Mouse (Mus musculus): Measurements from ENCODE around the gene Clasrp. TPM values are rescaled to one million over a fixed set of nuclear protein-coding genes. Genes with fewer than 3 reads are reported as not detected.

Gene Clasrp
- polyA plus RNA-seq, 1 experiment from 2014 or later = 51.4 TPM

DNA sequence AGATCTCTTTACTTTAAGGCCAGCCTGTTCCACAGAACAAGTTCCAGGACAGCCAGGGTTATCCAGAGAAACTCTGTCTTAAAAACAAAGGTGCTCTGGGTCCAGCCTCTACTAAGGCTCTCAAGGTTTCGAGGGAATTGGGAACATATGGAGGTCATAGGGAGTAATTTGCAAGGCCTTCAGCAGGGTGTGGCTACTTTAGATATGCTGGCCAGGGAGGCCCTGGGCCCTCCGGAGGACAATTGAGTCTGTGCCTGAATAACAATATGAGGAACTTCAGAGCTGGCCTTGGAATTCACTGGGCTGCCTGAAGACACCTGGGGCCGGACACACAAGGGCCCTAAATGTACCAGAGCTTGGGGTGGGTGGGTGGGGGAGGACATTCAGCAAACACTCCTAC lies 28.7 kb downstream of the Clasrp start:
- Histone ChIP-seq H3K4me1 (peaks cover 34% of the 10 kb centered on the region), H3K9ac (no peak overlapping the region), H3K9me3 (no peaks in the 10 kb centered on the region), H3K4me2 (no peak overlapping the region), H3K27me3 (peaks cover 35% of the 10 kb centered on the region), H3K36me3 (peaks cover 8% of the 10 kb centered on the region), H3K4me3 (no peak overlapping the region), H3K27ac (no peak overlapping the region)
- WGBS = 65% methylated on average over 3 of the region's 3 CpGs
- no peak for ATAC-seq (ENCODE audit: borderline replicate concordance, extremely low read depth, low FRiP score, low TSS enrichment)

DNA sequence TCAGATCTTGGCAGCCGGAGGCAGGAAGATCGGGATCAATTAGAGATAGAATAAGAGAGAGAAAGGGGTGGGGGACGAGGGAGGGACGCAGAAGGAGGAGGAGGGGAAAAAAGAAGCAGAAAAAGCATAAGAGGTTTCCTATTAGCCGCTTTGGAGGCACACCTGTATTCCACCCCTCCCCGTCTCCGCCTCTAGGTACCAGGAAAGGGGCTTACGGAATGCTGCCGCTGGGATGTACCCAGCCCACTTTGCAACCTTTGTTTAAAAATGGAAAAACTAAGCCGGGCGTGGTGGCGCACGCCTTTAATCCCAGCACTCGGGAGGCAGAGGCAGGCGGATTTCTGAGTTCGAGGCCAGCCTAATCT lies 30.5 kb downstream of the Clasrp start:
- Histone ChIP-seq H3K9me3 (no peaks in the 10 kb centered on the region), H3K4me2 (peak overlapping the region; percentile 91), H3K36me3 (peaks cover 15% of the 10 kb centered on the region; the same call in 1 of the 2 replicates), H3K27me3 (peaks cover 33% of the 10 kb centered on the region), H3K4me3 (peak overlapping the region; percentile 81), H3K27ac (peak overlapping the region; percentile 93), H3K9ac (peak overlapping the region; percentile 81), H3K4me1 (peaks cover 34% of the 10 kb centered on the region)
- no peak for ATAC-seq (ENCODE audit: borderline replicate concordance, extremely low read depth, low FRiP score, low TSS enrichment)
- 16% methylated on average over 16 of the region's 16 CpGs for WGBS

DNA sequence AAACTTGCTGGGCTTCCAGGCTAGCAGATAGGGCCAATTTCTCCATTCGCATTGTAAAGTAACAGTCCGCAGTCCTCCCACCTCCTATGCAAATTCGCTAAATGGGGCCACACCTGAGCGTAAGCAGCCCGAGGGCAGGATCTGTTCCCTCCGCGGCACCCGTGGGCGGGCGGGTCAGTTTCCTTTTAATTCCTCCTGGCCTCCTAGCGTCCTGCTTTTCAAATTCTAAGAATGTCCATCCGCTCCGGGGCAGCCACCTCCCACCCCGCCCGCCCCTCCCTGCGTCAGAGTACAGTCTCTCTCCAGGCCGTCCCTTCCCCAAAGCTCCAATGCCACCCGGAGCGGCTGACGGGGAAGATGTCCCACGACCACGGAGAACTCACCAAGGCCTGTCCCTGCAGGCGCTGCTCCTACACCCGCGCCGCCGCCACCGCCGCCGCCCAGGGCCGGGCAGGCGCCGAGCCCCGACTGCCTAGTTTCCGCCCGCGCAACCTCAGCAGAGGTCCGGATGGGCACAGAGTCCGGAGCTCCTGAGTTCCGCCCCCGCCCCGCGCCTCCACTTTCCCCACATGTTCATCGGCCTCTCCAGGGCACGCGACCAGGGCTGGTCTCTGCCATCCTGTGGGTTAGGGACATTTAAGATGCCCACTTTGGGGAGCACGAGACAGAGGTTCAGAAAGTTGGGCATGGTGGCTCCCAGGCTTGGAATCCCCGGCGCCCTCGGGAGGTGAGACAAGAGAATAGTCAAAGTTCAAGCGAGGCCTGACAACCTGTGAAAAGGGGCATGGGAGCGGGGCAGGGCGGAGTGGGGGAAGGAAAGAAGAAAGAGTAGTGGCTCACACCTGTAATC lies 31.1 kb downstream of the Clasrp start:
- Histone ChIP-seq H3K27ac (peak overlapping the region; percentile 93), H3K9ac (peak overlapping the region; percentile 81), H3K36me3 (peaks cover 18% of the 10 kb centered on the region; the same call in 1 of the 2 replicates), H3K4me2 (peak overlapping the region; percentile 91), H3K4me1 (peaks cover 34% of the 10 kb centered on the region), H3K27me3 (peaks cover 27% of the 10 kb centered on the region), H3K4me3 (peak overlapping the region; percentile 81), H3K9me3 (no peaks in the 10 kb centered on the region)
- under 1% methylated on average over 53 of the region's 53 CpGs for WGBS
- peak; percentile 81 for ATAC-seq (ENCODE audit: borderline replicate concordance, extremely low read depth, low FRiP score, low TSS enrichment)

DNA sequence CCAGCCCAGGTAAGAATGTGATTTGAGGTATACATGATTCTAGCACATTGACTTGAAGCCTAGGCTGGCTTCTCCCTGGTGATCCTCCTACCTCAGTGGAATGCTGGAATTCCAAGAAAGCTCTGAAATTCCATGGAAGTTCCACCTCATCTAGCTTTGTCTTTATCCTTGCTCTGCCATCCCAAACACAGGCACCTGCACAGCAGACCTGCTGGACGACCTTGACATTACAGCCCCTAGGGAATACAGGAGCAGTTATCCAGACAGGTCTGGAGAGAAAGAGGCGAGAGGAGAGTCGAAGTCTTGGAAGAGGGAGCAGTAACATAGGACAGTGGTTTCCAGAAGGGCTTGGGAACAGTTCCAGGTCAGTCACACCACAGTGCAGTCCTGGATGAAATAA lies 34.6 kb downstream of the Clasrp start:
- peaks cover 41% of the 10 kb centered on the region for H3K36me3 ChIP-seq
- WGBS = 75% methylated on average over 3 of the region's 3 CpGs
- no peak for ATAC-seq (ENCODE audit: borderline replicate concordance, extremely low read depth, low FRiP score, low TSS enrichment)

DNA sequence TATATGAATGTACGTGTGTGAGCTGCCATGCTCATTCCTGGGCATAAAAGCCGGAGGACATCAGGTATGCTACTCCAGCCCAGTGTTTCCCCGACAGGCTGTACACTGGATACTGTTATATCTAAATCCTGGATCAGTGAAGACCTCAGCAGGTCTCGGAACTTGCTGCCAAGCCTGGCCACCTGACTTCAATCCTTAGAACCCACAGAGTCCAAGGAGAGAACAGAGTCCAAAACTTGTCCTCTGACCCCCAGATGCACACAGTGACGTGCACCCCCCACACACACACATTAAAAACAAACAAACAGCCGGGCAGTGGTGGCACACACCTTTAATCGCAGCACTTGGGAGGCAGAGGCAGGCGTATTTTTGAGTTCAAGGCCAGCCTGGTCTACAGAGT lies 36.9 kb downstream of the Clasrp start:
- Histone ChIP-seq H3K27me3 (no peaks in the 10 kb centered on the region), H3K4me3 (no peak overlapping the region), H3K4me1 (peaks cover 21% of the 10 kb centered on the region), H3K36me3 (peaks cover 47% of the 10 kb centered on the region), H3K4me2 (no peak overlapping the region), H3K27ac (no peak overlapping the region), H3K9ac (no peak overlapping the region), H3K9me3 (no peaks in the 10 kb centered on the region; the same call in 1 of the 2 replicates)
- WGBS = 89% methylated on average over 8 of the region's 8 CpGs
- ATAC-seq (ENCODE audit: borderline replicate concordance, extremely low read depth, low FRiP score, low TSS enrichment) = no peak

More for the DNA sequence above, 34.6 kb downstream of the Clasrp start:
- Histone ChIP-seq H3K9ac (no peak overlapping the region), H3K27me3 (peaks cover 1% of the 10 kb centered on the region; the same call in 1 of the 2 replicates), H3K9me3 (no peaks in the 10 kb centered on the region), H3K4me3 (no peak overlapping the region), H3K27ac (no peak overlapping the region), H3K4me1 (peaks cover 23% of the 10 kb centered on the region), H3K4me2 (no peak overlapping the region)

DNA sequence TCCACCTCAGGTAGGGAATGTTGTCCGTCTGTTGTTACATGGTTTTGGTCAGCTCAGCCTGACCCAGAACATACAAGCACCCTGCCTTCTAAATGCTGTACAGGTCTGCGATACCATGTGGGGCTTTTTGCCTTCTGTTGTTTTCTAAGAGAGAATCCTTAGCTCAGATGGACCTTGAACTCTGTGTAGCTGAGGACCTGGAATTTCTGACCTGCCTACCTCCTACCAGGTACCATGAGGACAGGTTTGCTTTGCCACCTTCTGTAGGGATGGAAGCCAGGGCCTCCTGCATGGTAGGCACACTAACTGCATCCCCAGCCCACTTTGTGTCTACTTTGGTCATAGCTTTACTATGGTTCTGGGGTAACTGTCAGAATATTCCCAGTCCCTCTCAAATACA lies 38.5 kb downstream of the Clasrp start:
- ATAC-seq (ENCODE audit: borderline replicate concordance, extremely low read depth, low FRiP score, low TSS enrichment) = no peak
- Histone ChIP-seq H3K9ac (no peak overlapping the region), H3K27me3 (no peaks in the 10 kb centered on the region), H3K4me3 (no peak overlapping the region), H3K36me3 (peaks cover 47% of the 10 kb centered on the region), H3K4me1 (peaks cover 11% of the 10 kb centered on the region), H3K4me2 (no peak overlapping the region), H3K9me3 (no peaks in the 10 kb centered on the region; the same call in 1 of the 2 replicates), H3K27ac (no peak overlapping the region)
- WGBS = 97% methylated on average over 2 of the region's 2 CpGs

DNA sequence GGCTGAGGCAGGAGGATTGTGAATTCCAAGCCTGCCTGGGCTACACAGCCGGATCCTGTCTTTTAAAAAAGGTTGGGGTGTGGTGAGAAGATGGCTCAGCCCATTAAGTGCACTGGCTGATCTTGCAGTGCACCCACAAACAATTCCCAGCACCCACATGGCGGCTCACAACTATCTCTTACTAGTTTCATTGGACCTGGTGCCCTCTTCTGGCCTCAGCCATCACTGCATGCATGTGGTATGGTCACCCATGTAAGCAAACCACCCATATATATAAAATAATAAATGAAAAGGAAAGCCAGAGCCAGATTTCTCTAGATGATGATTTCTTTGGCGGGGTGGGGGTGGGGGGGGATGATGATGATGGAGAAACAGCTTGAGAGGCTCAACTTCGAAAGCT lies 39.8 kb downstream of the Clasrp start:
- no peak overlapping the region for H3K4me2 ChIP-seq
- no peak overlapping the region for H3K27ac ChIP-seq
- H3K4me1 ChIP-seq = peaks cover 24% of the 10 kb centered on the region
- no peak for ATAC-seq (ENCODE audit: borderline replicate concordance, extremely low read depth, low FRiP score, low TSS enrichment)
- H3K4me3 ChIP-seq = no peak overlapping the region
- H3K9me3 ChIP-seq = no peaks in the 10 kb centered on the region; the same call in 1 of the 2 replicates
- H3K9ac ChIP-seq = no peak overlapping the region
- H3K27me3 ChIP-seq = no peaks in the 10 kb centered on the region
- WGBS = 94% methylated on average over 4 of the region's 4 CpGs
- H3K36me3 ChIP-seq = peaks cover 35% of the 10 kb centered on the region

DNA sequence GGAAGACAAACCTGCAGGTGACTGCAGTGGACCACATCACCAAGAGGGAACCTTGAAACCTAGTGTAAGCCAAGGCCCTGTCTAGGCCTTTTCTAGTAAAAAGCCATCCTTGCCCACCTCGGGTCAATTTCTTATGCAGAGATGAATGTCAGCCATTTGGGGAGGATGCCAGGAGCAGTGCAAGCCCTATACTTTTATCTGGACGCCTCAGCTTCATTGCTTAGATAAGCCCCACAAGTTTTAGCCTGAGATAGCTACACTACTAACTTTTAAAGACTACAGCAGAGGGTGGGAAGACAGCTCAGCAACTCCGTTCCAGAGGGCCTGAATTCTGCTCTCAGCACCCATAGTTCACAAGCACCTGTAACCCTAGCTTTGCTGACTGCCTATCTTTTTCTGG lies 40.4 kb downstream of the Clasrp start:
- H3K9ac ChIP-seq = 0 out of 2 replicates have a peak overlapping the region, but pooled peaks have one; percentile 5
- H3K4me3 ChIP-seq = no peak overlapping the region
- ATAC-seq (ENCODE audit: borderline replicate concordance, extremely low read depth, low FRiP score, low TSS enrichment) = no peak
- H3K36me3 ChIP-seq = peaks cover 33% of the 10 kb centered on the region
- H3K4me2 ChIP-seq = no peak overlapping the region
- no peak overlapping the region for H3K27ac ChIP-seq
- H3K4me1 ChIP-seq = peaks cover 30% of the 10 kb centered on the region
- WGBS = 79% methylated on average over 3 of the region's 3 CpGs
- H3K27me3 ChIP-seq = no peaks in the 10 kb centered on the region
- H3K9me3 ChIP-seq = no peaks in the 10 kb centered on the region; the same call in 1 of the 2 replicates

DNA sequence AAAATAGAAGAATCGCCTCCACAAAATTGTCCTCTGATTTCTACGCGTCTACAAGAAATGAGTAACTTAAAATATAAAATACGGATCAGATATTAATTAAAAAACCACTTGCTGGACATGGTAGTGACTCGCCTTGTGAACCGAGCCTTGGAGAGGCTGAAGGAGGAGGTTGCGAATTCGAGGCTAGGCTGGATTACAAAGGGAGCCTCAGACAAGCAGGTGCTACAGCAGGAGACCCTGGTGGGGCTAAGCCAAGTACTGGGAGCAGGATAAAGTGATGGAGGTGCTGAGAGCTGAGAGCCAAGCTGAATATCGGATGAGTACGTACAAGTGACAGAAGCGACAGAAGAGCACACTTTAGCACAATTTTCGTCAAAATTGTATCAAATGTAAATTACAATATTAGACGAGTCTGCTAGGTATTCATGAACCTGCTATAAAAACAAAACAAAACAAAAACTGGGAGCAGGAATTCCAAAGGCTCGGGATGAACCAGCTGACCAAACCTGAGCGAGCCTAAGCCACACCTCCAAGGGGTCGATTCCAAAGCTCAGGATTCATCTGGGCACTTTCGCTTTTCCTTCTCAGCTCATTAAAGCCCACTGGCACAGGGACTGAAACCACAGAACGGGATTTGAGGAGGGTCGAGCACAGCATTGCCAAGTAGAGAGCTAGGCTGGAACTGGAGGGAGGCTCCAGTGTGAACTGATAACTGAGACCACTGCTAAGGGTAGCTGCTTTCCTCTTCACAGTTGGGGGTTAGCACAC lies 41.5 kb downstream of the Clasrp start, which contains the start of gene Ppp1r37:
TSS of gene Ppp1r37 (minus strand) at position 434 of the 768 bp plus-strand sequence.
- WGBS = 4% methylated on average over 19 of the region's 19 CpGs

DNA sequence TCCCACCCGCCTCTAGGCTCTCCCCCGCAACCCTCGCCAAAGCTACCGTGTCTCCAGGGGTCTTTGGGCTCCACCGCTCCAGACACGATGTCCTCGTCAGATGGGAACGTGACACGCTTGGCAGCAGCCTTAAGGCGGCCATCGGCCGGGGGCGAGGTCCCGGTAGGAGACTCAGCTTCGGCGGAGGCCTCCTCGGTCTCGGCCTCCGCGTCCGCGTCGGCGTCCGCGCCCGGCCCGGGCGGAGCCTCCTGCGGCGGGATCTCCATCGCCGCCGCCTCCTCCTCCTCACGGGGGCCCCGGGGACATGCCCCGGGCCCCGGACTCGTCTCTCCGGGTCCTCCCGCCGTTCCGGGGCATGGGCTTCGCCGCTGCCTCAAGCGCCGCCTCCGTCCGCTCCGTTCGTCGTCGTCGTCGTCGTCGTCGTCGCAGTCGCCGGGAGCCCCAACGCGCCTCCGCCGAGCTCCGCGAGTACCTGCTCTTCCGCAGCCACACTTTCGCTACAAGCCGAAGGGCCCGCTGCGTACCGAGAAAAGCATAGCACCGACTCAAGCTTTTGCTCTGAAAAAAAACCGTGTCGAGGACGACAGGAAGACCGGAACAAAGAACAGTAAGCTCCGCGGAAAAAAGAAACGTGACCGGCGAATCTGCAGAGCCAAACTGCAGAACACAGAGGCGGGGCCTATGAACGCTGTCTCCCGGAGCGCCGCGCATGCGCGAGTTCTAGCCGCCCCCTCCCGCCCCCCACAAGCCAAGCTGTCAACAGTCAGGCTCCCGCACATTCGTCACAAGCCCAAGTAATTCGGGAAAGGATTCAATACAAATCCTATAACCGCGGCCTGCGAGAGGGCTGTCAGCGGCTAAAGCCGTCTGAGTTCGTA lies 42.3 kb downstream of the Clasrp start:
- peak; percentile 86 for ATAC-seq (ENCODE audit: borderline replicate concordance, extremely low read depth, low FRiP score, low TSS enrichment)
- under 1% methylated on average over 101 of the region's 102 CpGs for WGBS

More for the DNA sequence above, 41.5 kb downstream of the Clasrp start, which contains the start of gene Ppp1r37:
- peak within 1 kb of the TSS; percentile 96 for H3K4me2 ChIP-seq
- H3K4me1 ChIP-seq = peaks cover 40% of the 10 kb centered on the region
- H3K27me3 ChIP-seq = no peaks in the 10 kb centered on the region
- peak; percentile 24; the same call in 1 of the 2 replicates for ATAC-seq (ENCODE audit: borderline replicate concordance, extremely low read depth, low FRiP score, low TSS enrichment)
- H3K36me3 ChIP-seq = peaks cover 30% of the 10 kb centered on the region
- H3K9me3 ChIP-seq = no peaks in the 10 kb centered on the region; the same call in 1 of the 2 replicates
- peak within 1 kb of the TSS; percentile 73 for H3K4me3 ChIP-seq
- peak within 1 kb of the TSS; percentile 93 for H3K9ac ChIP-seq
- peak within 1 kb of the TSS; percentile 91 for H3K27ac ChIP-seq

DNA sequence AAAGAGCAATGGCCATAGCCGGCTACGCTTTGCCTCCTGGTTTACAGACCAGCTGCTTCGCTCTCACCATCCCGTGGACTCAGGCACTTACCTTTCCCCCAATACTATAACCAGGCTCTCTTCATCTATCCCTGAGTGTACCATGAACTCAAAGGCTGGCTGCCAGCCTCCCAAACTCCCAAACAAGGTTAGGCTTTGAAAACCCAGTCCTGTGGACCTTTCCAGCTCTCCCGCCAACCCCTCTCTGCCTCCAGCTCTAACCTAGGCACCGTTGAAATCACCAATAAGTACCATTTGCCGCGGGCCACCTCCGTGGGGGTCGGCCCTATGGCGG lies 42.9 kb downstream of the Clasrp start:
- H3K4me2 ChIP-seq = peak overlapping the region; percentile 96
- H3K9ac ChIP-seq = peak overlapping the region; percentile 93
- WGBS = under 1% methylated on average over 11 of the region's 11 CpGs
- H3K36me3 ChIP-seq = peaks cover 22% of the 10 kb centered on the region
- H3K4me1 ChIP-seq = peaks cover 49% of the 10 kb centered on the region
- no peak for ATAC-seq (ENCODE audit: borderline replicate concordance, extremely low read depth, low FRiP score, low TSS enrichment)
- no peaks in the 10 kb centered on the region; the same call in 1 of the 2 replicates for H3K9me3 ChIP-seq
- peak overlapping the region; percentile 91 for H3K27ac ChIP-seq
- H3K27me3 ChIP-seq = no peaks in the 10 kb centered on the region
- peak overlapping the region; percentile 73 for H3K4me3 ChIP-seq

More for the DNA sequence above, 42.3 kb downstream of the Clasrp start:
- peak overlapping the region; percentile 93 for H3K9ac ChIP-seq
- peak overlapping the region; percentile 96 for H3K4me2 ChIP-seq
- H3K27ac ChIP-seq = peak overlapping the region; percentile 91
- no peaks in the 10 kb centered on the region for H3K27me3 ChIP-seq
- H3K4me3 ChIP-seq = peak overlapping the region; percentile 73
- peaks cover 27% of the 10 kb centered on the region for H3K36me3 ChIP-seq
- H3K9me3 ChIP-seq = no peaks in the 10 kb centered on the region; the same call in 1 of the 2 replicates
- H3K4me1 ChIP-seq = peaks cover 48% of the 10 kb centered on the region

Data from lung, embryonic 15.5 days (tissue).